Comparison of ENCODE assay signal across 12 mouse cellular contexts in genomic region chr4:46085223-46085811, GRCm38 (mm10). TPM values are rescaled to one million over a fixed set of nuclear protein-coding genes. Genes with fewer than 3 reads are reported as not detected.
DNase-seq lines count a peak whose midpoint lies in the region; ATAC-seq and TF ChIP-seq lines count a peak whose summit lies in the region.
"Had no signal": no experiment of that assay in that cellular context is flagged by ENCODE, and none has a peak within 500 bp of the region (broad histone marks: within the 10 kb centered on the region; RNA-seq: fewer than 3 reads in every experiment).

No protein-coding gene starts in this region.

- H3K4me1 ChIP-seq in intestine, embryonic 15.5 days (replicated peaks), result no peaks in the 10 kb centered on the region
- H3K4me1 ChIP-seq in intestine, embryonic 16.5 days (ENCODE audit: control insufficient read depth, insufficient read depth, low read length), result no peaks in the 10 kb centered on the region
- H3K4me1 ChIP-seq in bone marrow macrophage, adult 2 months (ENCODE audit: control insufficient read depth, insufficient read depth, low read length), result peaks cover 32% of the 10 kb centered on the region
- H3K4me1 ChIP-seq in heart, embryonic 16.5 days (ENCODE audit: control insufficient read depth, insufficient read depth, low read length), result peaks cover 22% of the 10 kb centered on the region
- H3K4me1 ChIP-seq: embryonic facial prominence, embryonic 12.5 days had no signal

- H3K27ac ChIP-seq in intestine, embryonic 15.5 days, result no peak overlapping the region
- H3K27ac ChIP-seq in intestine, embryonic 16.5 days (ENCODE audit: low read length), result no peak overlapping the region
- peak overlapping the region; percentile 90 for H3K27ac ChIP-seq in bone marrow macrophage, adult 2 months (ENCODE audit: insufficient read depth, low read depth, low read length)
- no peak overlapping the region for H3K27ac ChIP-seq in heart, embryonic 16.5 days (ENCODE audit: low read length)
- H3K27ac ChIP-seq: embryonic facial prominence, embryonic 12.5 days had no signal

- WGBS in intestine, embryonic 15.5 days, result 56% methylated on average over 9 of the region's 9 CpGs
- WGBS in intestine, embryonic 16.5 days, result 60% methylated on average over 9 of the region's 9 CpGs
- WGBS in heart, embryonic 16.5 days, result 49% methylated on average over 9 of the region's 9 CpGs

- TF ChIP-seq POLR2A in bone marrow macrophage, adult 2 months (IDR thresholded peaks at IDR 0.05; ENCODE audit: borderline replicate concordance, low read depth, low read length), result no peak

- H3K9me3 ChIP-seq in intestine, embryonic 15.5 days, result no peaks in the 10 kb centered on the region
- H3K9me3 ChIP-seq in intestine, embryonic 16.5 days (ENCODE audit: control insufficient read depth, low read length), result no peaks in the 10 kb centered on the region
- H3K9me3 ChIP-seq in heart, embryonic 16.5 days (replicated peaks; ENCODE audit: control insufficient read depth, low read length), result no peaks in the 10 kb centered on the region
- H3K9me3 ChIP-seq: embryonic facial prominence, embryonic 12.5 days; G1E had no signal

- H3K27me3 ChIP-seq in intestine, embryonic 15.5 days (replicated peaks), result no peaks in the 10 kb centered on the region
- no peaks in the 10 kb centered on the region for H3K27me3 ChIP-seq in intestine, embryonic 16.5 days (replicated peaks; ENCODE audit: control insufficient read depth, insufficient read depth, low read length)
- no peaks in the 10 kb centered on the region for H3K27me3 ChIP-seq in heart, embryonic 16.5 days (ENCODE audit: control insufficient read depth, insufficient read depth, low read length)
- H3K27me3 ChIP-seq: embryonic facial prominence, embryonic 12.5 days had no signal

- H3K36me3 ChIP-seq in intestine, embryonic 15.5 days, result no peaks in the 10 kb centered on the region
- no peaks in the 10 kb centered on the region for H3K36me3 ChIP-seq in intestine, embryonic 16.5 days (ENCODE audit: control insufficient read depth, insufficient read depth, low read length)
- H3K36me3 ChIP-seq in heart, embryonic 16.5 days (ENCODE audit: control insufficient read depth, insufficient read depth), result peaks cover 7% of the 10 kb centered on the region
- H3K36me3 ChIP-seq: embryonic facial prominence, embryonic 12.5 days; G1E had no signal

- TF ChIP-seq CTCF in bone marrow macrophage, adult 2 months (IDR thresholded peaks at IDR 0.05; ENCODE audit: low read depth, low read length), result 0 out of 2 replicates have a peak, but pooled peaks have one; percentile 9

- peak; percentile 86 for DNase-seq in cerebellum, adult 11-12 months
- no peak for DNase-seq in embryo, embryonic 9.5 days (ENCODE audit: extremely low spot score)
- no peak for DNase-seq in embryo, embryonic 10 days (ENCODE audit: low spot score)
- DNase-seq: adrenal gland, adult 8-10 months; layer of hippocampus, adult 9-11 months; liver, postnatal 0 days had no signal

- no peak overlapping the region for H3K9ac ChIP-seq in intestine, embryonic 15.5 days
- no peak overlapping the region for H3K9ac ChIP-seq in intestine, embryonic 16.5 days (ENCODE audit: low read depth, low read length)
- H3K9ac ChIP-seq in heart, embryonic 16.5 days (ENCODE audit: low read length), result no peak overlapping the region
- H3K9ac ChIP-seq: embryonic facial prominence, embryonic 12.5 days; liver, postnatal 0 days had no signal

- H3K4me2 ChIP-seq in intestine, embryonic 15.5 days (replicated peaks), result no peak overlapping the region
- H3K4me2 ChIP-seq in intestine, embryonic 16.5 days (ENCODE audit: low read depth, low read length), result no peak overlapping the region
- H3K4me2 ChIP-seq in heart, embryonic 16.5 days (ENCODE audit: low read depth, low read length), result no peak overlapping the region
- H3K4me2 ChIP-seq: embryonic facial prominence, embryonic 12.5 days had no signal

- H3K4me3 ChIP-seq in intestine, embryonic 15.5 days (replicated peaks), result no peak overlapping the region
- H3K4me3 ChIP-seq in intestine, embryonic 16.5 days (ENCODE audit: low read length), result no peak overlapping the region
- H3K4me3 ChIP-seq in bone marrow macrophage, adult 2 months (ENCODE audit: insufficient read depth, low read length), result no peak overlapping the region
- no peak overlapping the region for H3K4me3 ChIP-seq in heart, embryonic 16.5 days (ENCODE audit: low read length)
- H3K4me3 ChIP-seq: embryonic facial prominence, embryonic 12.5 days had no signal

- 0 out of 2 replicates have a peak, but pooled peaks have one; percentile 23 for ATAC-seq in intestine, embryonic 15.5 days
- no peak for ATAC-seq in intestine, embryonic 16.5 days
- peak; percentile 43; the same call in 1 of the 2 replicates for ATAC-seq in heart, embryonic 16.5 days (replicated peaks; ENCODE audit: extremely low read depth, insufficient read depth, low FRiP score)
- ATAC-seq: liver, postnatal 0 days had no signal

RNA-seq across cellular contexts. Expression of gene Tmod1, which starts 46.6 kb away (rescaled TPM):
- 3.2 and 3.3 TPM in 2 replicates for polyA plus RNA-seq in intestine, embryonic 15.5 days (2015; fragmentation: Nextera tagmentation; extraction: Ambion mirVana)
- 3.2 and 4.0 TPM in 2 replicates for polyA plus RNA-seq in intestine, embryonic 16.5 days (2015; fragmentation: Nextera tagmentation; extraction: Ambion mirVana)
- 0.89 and 1.2 TPM in 2 replicates for polyA plus RNA-seq in bone marrow macrophage, adult 2 months (2012; ENCODE audit: insufficient read depth, insufficient read length, missing spikeins)
- 202 and 217 TPM in 2 replicates for polyA plus RNA-seq in heart, embryonic 16.5 days (2015; fragmentation: Nextera tagmentation; extraction: Ambion mirVana)

RNA-seq across cellular contexts. Expression of gene Ncbp1, which starts 53.1 kb away (rescaled TPM):
- polyA plus RNA-seq in intestine, embryonic 15.5 days (2015; fragmentation: Nextera tagmentation; extraction: Ambion mirVana), result 65.6 and 66.8 TPM in 2 replicates
- polyA plus RNA-seq in intestine, embryonic 16.5 days (2015; fragmentation: Nextera tagmentation; extraction: Ambion mirVana), result 57.4 and 63.0 TPM in 2 replicates
- polyA plus RNA-seq in bone marrow macrophage, adult 2 months (2012; ENCODE audit: insufficient read depth, insufficient read length, missing spikeins), result 24.5 and 24.7 TPM in 2 replicates
- 44.8 and 48.3 TPM in 2 replicates for polyA plus RNA-seq in heart, embryonic 16.5 days (2015; fragmentation: Nextera tagmentation; extraction: Ambion mirVana)

RNA-seq across cellular contexts. Expression of gene Tstd2, which starts 53.2 kb away (rescaled TPM):
- polyA plus RNA-seq in intestine, embryonic 15.5 days (2015; fragmentation: Nextera tagmentation; extraction: Ambion mirVana), result 29.3 and 30.9 TPM in 2 replicates
- polyA plus RNA-seq in intestine, embryonic 16.5 days (2015; fragmentation: Nextera tagmentation; extraction: Ambion mirVana), result 21.5 and 25.3 TPM in 2 replicates
- 30.8 and 34.2 TPM in 2 replicates for polyA plus RNA-seq in bone marrow macrophage, adult 2 months (2012; ENCODE audit: insufficient read depth, insufficient read length, missing spikeins)
- polyA plus RNA-seq in heart, embryonic 16.5 days (2015; fragmentation: Nextera tagmentation; extraction: Ambion mirVana), result 25.0 and 25.3 TPM in 2 replicates

Comparison
In these comparisons a context has a peak if more than half of its experiments do, and no peak if none do; other contexts are left out.
1. RNA of gene Tmod1, which starts 46.6 kb away (polyA plus RNA-seq): 202 to 217 TPM in heart, embryonic 16.5 days; 3.2 to 4.0 TPM in intestine, embryonic 16.5 days, 3.2 to 3.3 TPM in intestine, embryonic 15.5 days and 0.89 to 1.2 TPM in bone marrow macrophage, adult 2 months; every median in the first group is over 10 times any median in the second.